Mouse (Mus musculus) left cerebral cortex, postnatal 36 days (tissue): Measurements from ENCODE around the gene Sugct. TPM values are rescaled to one million over a fixed set of nuclear protein-coding genes. Genes with fewer than 3 reads are reported as not detected.

Source experiments
- DNase-seq, 2 experiments: peaks; one replicate each; pipeline ENCODE4 v3.0.0; 2021 to 2022; ENCODE audit warnings: low spot score in 2 of 2, mixed read lengths in 1 of 2
- intact Hi-C: fragments of 180-260 bp; cut with DNase I; formaldehyde crosslinking; loops from one replicate; pipeline ENCODE4 v1.15.1; 2025
- total RNA-seq, 2 experiments: library from RNA; stranded (reverse); gene quantifications; 2 replicates each; pipeline ENCODE4 v1.2.3; 2021

Sugct gene
- total RNA-seq, 2 experiments from 2014 or later: 2.0 to 2.1 TPM

GRCm38 (mm10) chr13:16825619-16826018 is 869.7 kb downstream of the Sugct start:
- intact Hi-C loops: loop anchor here (10.0 kb wide), 1 partner anchor 811 kb away; the partner anchor contains the start of gene Inhba
- peak; percentile 8 to 36 for DNase-seq

DNA sequence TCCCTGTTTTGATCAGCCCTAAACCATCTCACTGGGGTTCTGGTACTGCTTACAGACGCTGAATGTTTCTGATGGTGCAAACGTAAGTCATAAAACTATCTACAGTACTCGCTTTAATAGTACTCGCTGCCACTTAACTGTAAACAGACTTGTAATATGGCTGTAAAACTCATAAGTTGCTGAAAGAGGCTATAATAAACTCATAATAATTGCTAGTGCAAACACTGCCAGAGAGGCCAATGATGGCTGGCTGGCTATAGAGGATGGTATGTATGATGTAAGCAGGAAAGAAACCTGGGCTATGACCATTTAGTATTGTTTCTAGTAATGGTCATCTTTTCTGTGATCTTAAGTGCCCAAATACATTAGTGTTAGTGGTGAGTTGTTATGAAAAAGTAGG is 873.6 kb downstream of the Sugct start:
- intact Hi-C loops: loop anchor here (10.0 kb wide), 1 partner anchor 807 kb away; the partner anchor contains the start of gene Inhba
- no peak for DNase-seq

GRCm38 (mm10) chr13:16817471-16817870 is 877.9 kb downstream of the Sugct start:
- intact Hi-C loops: no loop called here
- DNase-seq: no peak

DNA sequence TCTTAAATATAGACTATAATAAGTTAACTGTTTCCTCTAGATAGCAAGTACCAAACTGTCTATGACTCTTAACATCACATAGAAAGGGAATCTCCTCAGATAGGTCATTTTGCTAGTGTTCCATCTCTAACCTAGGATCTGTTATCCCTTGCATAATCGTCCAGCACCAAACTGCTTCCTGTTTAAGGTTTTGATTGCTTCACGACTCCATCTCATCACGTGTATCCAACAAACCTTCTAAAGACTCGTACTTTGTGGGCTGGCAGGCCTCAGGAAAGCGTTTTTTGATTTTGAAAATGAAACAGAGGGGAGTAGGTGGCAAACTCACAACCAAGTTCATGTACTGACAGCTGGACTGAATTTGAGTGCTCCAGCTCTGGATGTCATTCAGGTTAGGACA is 878.6 kb downstream of the Sugct start:
- DNase-seq: no peak
- intact Hi-C loops: no loop called here

- intact Hi-C loops: no loop called here
Observed at GRCm38 (mm10) chr13:16812268-16812667, 883.1 kb downstream of the Sugct start.

More at GRCm38 (mm10) chr13:16812268-16812667, 883.1 kb downstream of the Sugct start:
- no peak for DNase-seq

Other genes with a start within 250 kb of the Sugct start
- 10 to 100 TPM; 14.4 to 19.9 TPM for gene Mplkip, start 361 bp downstream of the Sugct start, total RNA-seq
- gene Cdk13, start 109.5 kb upstream of the Sugct start, total RNA-seq: 10 to 100 TPM; 49.9 to 67.0 TPM
- 10 to 100 TPM; 60.9 to 61.8 TPM for gene Rala, start 248.7 kb upstream of the Sugct start, total RNA-seq